Mouse (Mus musculus) erythroblast, embryonic 14.5 days (primary cell): ENCODE data around the gene Slc19a1.

ENCODE experiments used
- GATA1 ChIP-seq: IDR thresholded peaks from 2 replicates; pipeline ENCODE4 v1.6.1; 2012; ENCODE audit warnings: low read length, inconsistent platforms, mixed read lengths
- TAL1 ChIP-seq: IDR thresholded peaks from 3 replicates; pipeline ENCODE4 v1.6.1; 2012; ENCODE audit warnings: low read length, inconsistent platforms, mixed read lengths

DNA sequence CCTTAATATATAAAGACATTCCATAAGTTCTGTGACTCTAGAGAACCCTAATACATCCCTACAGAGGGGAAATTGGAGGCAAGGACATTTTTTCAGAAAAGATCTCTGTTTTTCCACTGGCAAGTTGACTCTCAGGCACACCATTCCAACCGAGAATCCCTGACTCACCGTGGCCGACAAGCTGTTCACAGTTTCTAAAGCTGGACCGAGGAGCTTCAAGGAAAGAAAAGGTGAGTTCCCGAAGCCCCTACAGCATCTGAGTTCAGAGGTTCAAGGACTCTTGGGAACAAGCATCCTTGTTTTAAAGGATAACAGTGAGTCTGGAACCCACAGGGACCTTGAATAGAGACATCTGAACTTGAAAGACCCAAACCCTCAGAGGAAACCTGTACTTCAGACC is 43.5 kb upstream of the Slc19a1 start:
- TF ChIP-seq GATA1 (no peak), TAL1 (no peak)
